Mouse (Mus musculus): ENCODE measurements around the gene Hip1r.

The Hip1r gene

GRCm38 (mm10) chr5:124019348-124020216 is 46.2 kb downstream of the Hip1r start:
- peak; percentile 49 to 56 for DNase-seq

- peak; percentile 17 to 22 for DNase-seq
Observed at GRCm38 (mm10) chr5:124021148-124021547, 47.7 kb downstream of the Hip1r start.

- DNase-seq, result peak; percentile 12 to 16
Observed at GRCm38 (mm10) chr5:124021701-124022100, 48.3 kb downstream of the Hip1r start.

GRCm38 (mm10) chr5:124022365-124022764 is 48.9 kb downstream of the Hip1r start:
- DNase-seq, result no peak

GRCm38 (mm10) chr5:124024677-124025076 is 51.2 kb downstream of the Hip1r start:
- DNase-seq, result peak; percentile 81 to 88

- DNase-seq, result peak in 1 of 2 experiments; percentile 14
Observed at GRCm38 (mm10) chr5:124025146-124025545, 51.7 kb downstream of the Hip1r start.

- peak in 1 of 2 experiments; percentile 55 for DNase-seq
Observed at GRCm38 (mm10) chr5:124025587-124026441, 52.4 kb downstream of the Hip1r start.

GRCm38 (mm10) chr5:124026568-124026967 is 53.1 kb downstream of the Hip1r start:
- DNase-seq, result no peak

- DNase-seq, result no peak
Observed at GRCm38 (mm10) chr5:124027702-124028470, 54.5 kb downstream of the Hip1r start.

- no peak for DNase-seq
Observed at GRCm38 (mm10) chr5:124028680-124029079, 55.3 kb downstream of the Hip1r start.

GRCm38 (mm10) chr5:124029220-124030035 is 56.0 kb downstream of the Hip1r start:
- DNase-seq, result peak in 1 of 2 experiments; percentile 41

GRCm38 (mm10) chr5:124030386-124031067 is 57.1 kb downstream of the Hip1r start:
- DNase-seq, result peak; percentile 63 to 68

GRCm38 (mm10) chr5:124031068-124031955 is 57.9 kb downstream of the Hip1r start:
- DNase-seq, result peak in 1 of 2 experiments; percentile 61

- DNase-seq, result peak; percentile 95 to 98
Observed at GRCm38 (mm10) chr5:124032001-124032508, 58.6 kb downstream of the Hip1r start, which contains the start of gene Vps37b. TSS of gene Vps37b (minus strand) at chr5:124032270.

GRCm38 (mm10) chr5:124034471-124034870 is 61.0 kb downstream of the Hip1r start:
- no peak for DNase-seq

- no peak for DNase-seq
Observed at GRCm38 (mm10) chr5:124035406-124035805, 62.0 kb downstream of the Hip1r start.

- no peak for DNase-seq
Observed at GRCm38 (mm10) chr5:124035806-124036205, 62.4 kb downstream of the Hip1r start.

- no peak for DNase-seq
Observed at GRCm38 (mm10) chr5:124036341-124036740, 62.9 kb downstream of the Hip1r start.

- DNase-seq, result no peak
Observed at GRCm38 (mm10) chr5:124036836-124037235, 63.4 kb downstream of the Hip1r start.

GRCm38 (mm10) chr5:124039602-124040001 is 66.2 kb downstream of the Hip1r start:
- no peak for DNase-seq
